Mouse (Mus musculus) bone marrow macrophage, adult 2 months (primary cell): Measurements from ENCODE around the gene Phyhd1.

Source experiments
- CTCF ChIP-seq: IDR thresholded peaks from 2 replicates; pipeline ENCODE4 v1.5.1; 2012; ENCODE audit warnings: low read depth, mild to moderate bottlenecking, low read length, moderate library complexity
- POLR2A ChIP-seq: IDR thresholded peaks from 2 replicates; pipeline ENCODE4 v1.6.1; 2012; ENCODE audit warnings: mild to moderate bottlenecking, low read depth, low read length, borderline replicate concordance

DNA sequence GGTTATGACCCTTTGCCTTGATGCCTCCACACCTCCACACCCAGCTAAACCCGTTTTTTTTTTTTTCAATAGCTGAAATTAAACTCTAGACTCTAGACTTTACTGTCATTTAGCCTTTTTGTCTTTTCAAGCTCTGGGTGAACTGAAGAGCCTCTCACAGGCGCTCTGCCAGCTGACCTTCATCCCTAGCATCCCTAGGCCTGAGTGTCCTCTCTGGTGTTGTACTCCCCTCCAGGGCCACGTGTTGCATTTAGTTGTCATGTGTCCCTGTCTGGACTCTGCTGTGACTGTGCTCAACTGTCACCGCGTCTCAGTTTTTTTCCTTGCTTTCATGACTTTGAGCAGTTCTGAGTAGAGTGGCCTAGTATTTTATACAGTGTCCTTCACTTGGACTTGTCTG lies 34.0 kb downstream of the Phyhd1 start:
- TF ChIP-seq CTCF, result no peak
- no peak for TF ChIP-seq POLR2A
